ENCODE assay signal across 8 mouse cellular contexts in genomic region chr15:89088607-89089247, GRCm38 (mm10). TPM values are rescaled to one million over a fixed set of nuclear protein-coding genes. Genes with fewer than 3 reads are reported as not detected.
DNase-seq lines count a peak whose midpoint lies in the region; ATAC-seq and TF ChIP-seq lines count a peak whose summit lies in the region.

Gene Selenoo, plus strand, starts transcription at chr15:89089084.

- peak within 1 kb of the TSS; percentile 60 for H3K9ac ChIP-seq in ES-Bruce4 (ENCODE audit: low read depth, poor library complexity, severe bottlenecking)
- peak within 1 kb of the TSS; percentile 84 for H3K9ac ChIP-seq in forebrain, embryonic 15.5 days (replicated peaks)

- peak; percentile 5 for TF ChIP-seq POLR2A in ES-Bruce4 (IDR thresholded peaks at IDR 0.05; ENCODE audit: insufficient read depth, low read length)
- peak; percentile 91 for TF ChIP-seq POLR2A in lung, adult 2 months (IDR thresholded peaks at IDR 0.05; ENCODE audit: borderline replicate concordance, extremely low read depth, low read depth, low read length)

- TF ChIP-seq CTCF in ES-Bruce4 (IDR thresholded peaks at IDR 0.05; ENCODE audit: low read depth, low read length) = no peak
- TF ChIP-seq CTCF in lung, adult 2 months (IDR thresholded peaks at IDR 0.05; ENCODE audit: insufficient read depth, low read length) = no peak

- no peaks in the 10 kb centered on the region for H3K36me3 ChIP-seq in ES-Bruce4 (ENCODE audit: control insufficient read depth, insufficient read depth, low read length, poor library complexity, severe bottlenecking)
- peaks cover 40% of the 10 kb centered on the region for H3K36me3 ChIP-seq in forebrain, embryonic 15.5 days

- ATAC-seq in forebrain, embryonic 15.5 days (replicated peaks) = peak; percentile 93
- peak; percentile 79 for ATAC-seq in neutrophil, adult 5-6 weeks (ENCODE audit: extremely low read depth, insufficient number of reproducible peaks, low FRiP score, poor library complexity, severe bottlenecking)

- WGBS in forebrain, embryonic 15.5 days = 1% methylated on average over 38 of the region's 38 CpGs
- WGBS in lung, adult 2 months = 2% methylated on average over 38 of the region's 38 CpGs

- peak within 1 kb of the TSS; percentile 89 for H3K4me2 ChIP-seq in forebrain, embryonic 15.5 days (replicated peaks)

- H3K9me3 ChIP-seq in ES-Bruce4 (replicated peaks; ENCODE audit: control insufficient read depth, insufficient read depth, low read length, poor library complexity, severe bottlenecking) = no peaks in the 10 kb centered on the region
- H3K9me3 ChIP-seq in forebrain, embryonic 15.5 days = no peaks in the 10 kb centered on the region

- intact Hi-C loops in heart, postnatal 25 days (cut with DNase I) = no loop called here

- TF ChIP-seq EP300 in ES-Bruce4 (IDR thresholded peaks at IDR 0.05; ENCODE audit: insufficient read depth, low read depth, low read length) = no peak

- no peaks in the 10 kb centered on the region for H3K4me1 ChIP-seq in ES-Bruce4 (ENCODE audit: control insufficient read depth, insufficient read depth, low read length)
- peaks cover 23% of the 10 kb centered on the region for H3K4me1 ChIP-seq in forebrain, embryonic 15.5 days
- no peaks in the 10 kb centered on the region for H3K4me1 ChIP-seq in lung, adult 2 months (ENCODE audit: control insufficient read depth, insufficient read depth, low read length)

- H3K27me3 ChIP-seq in ES-Bruce4 (ENCODE audit: control insufficient read depth, insufficient read depth, low read length, poor library complexity, severe bottlenecking) = no peaks in the 10 kb centered on the region
- no peaks in the 10 kb centered on the region for H3K27me3 ChIP-seq in forebrain, embryonic 15.5 days

- DNase-seq in cerebellum, adult 11 months = peak; percentile 89
- peak; percentile 86 for DNase-seq in heart, postnatal 25 days (ENCODE audit: low spot score)
- DNase-seq in layer of hippocampus, adult 18-20 months (ENCODE audit: low spot score in 2 of 2) = peak; percentile 86 to 93
- DNase-seq in lung, adult 2 months = peak; percentile 89
- peak; percentile 74 to 78 for DNase-seq in thymus, adult 18-20 months

- peak within 1 kb of the TSS; percentile 80 for H3K4me3 ChIP-seq in ES-Bruce4 (ENCODE audit: low read depth, low read length)
- H3K4me3 ChIP-seq in forebrain, embryonic 15.5 days = peak within 1 kb of the TSS; percentile 84
- H3K4me3 ChIP-seq in lung, adult 2 months (replicated peaks; ENCODE audit: extremely low read depth, low read depth, low read length) = peak within 1 kb of the TSS; percentile 80

- no peak within 1 kb of the TSS for H3K27ac ChIP-seq in ES-Bruce4 (ENCODE audit: insufficient read depth, low read length)
- peak within 1 kb of the TSS; percentile 78 for H3K27ac ChIP-seq in forebrain, embryonic 15.5 days (replicated peaks)

RNA-seq across cellular contexts. Expression of gene Selenoo, which starts in this region (rescaled TPM):
- polyA plus RNA-seq in ES-Bruce4 (2011; ENCODE audit: insufficient read depth, insufficient read length, low read depth, missing spikeins) = 9.2 and 9.4 TPM in 2 replicates
- 25.0 and 26.0 TPM in 2 replicates for polyA plus RNA-seq in forebrain, embryonic 15.5 days (2015; fragmentation: Nextera tagmentation; extraction: Ambion mirVana)
- total RNA-seq in heart, postnatal 25 days (2021) = 10 to 100 TPM; 15.1 to 15.2 TPM
- 10 to 100 TPM; 19.3 to 21.1 TPM for total RNA-seq in layer of hippocampus, adult 18-20 months (2021)
- 37.1 and 42.8 TPM in 2 replicates for polyA plus RNA-seq in lung, adult 2 months (2012; rRNA removed)
- total RNA-seq in neutrophil, adult 5-6 weeks (2017) = 22.9 and 26.8 TPM in 2 replicates
